Mouse (Mus musculus): ENCODE measurements around the gene Crk.

Gene Crk

DNA sequence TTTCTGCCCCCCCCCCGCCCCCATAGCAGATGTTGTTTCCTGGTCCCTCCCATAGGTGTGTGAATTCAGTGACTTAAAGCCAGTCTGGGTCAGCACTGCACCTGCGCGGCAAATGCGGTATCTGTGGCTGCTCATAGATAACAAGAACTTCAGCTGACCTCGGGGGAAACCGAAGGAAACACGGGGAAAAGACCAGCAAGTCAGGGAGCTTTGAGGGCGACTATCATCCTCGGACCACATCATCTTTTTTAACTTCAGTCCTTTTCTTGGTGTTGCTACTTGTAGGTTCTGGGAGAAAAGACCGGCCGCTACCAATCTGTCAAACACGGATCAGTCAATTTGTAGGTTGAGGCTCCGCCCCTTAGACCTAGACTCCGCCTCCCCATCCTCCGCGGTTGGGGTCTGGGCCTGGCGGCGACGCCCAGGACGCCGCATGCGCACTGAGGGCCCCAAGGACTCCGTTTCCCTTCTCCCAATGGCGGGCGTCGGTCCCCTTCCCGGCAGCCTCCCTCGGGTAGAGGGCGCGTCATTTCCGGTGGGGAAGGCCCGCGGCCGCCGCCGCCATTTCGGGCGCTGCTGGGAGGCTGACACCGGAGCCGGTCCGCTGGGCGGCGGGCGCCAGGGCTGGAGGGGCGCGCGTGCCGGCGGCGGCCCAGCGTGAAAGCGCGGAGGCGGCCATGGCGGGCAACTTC lies at the start of gene Crk:
Gene Crk, plus strand, starts transcription at position 513 of the 692 bp plus-strand sequence.
- peak; percentile 97 to 98 for DNase-seq (ENCODE audit: low spot score in 2 of 2)

DNA sequence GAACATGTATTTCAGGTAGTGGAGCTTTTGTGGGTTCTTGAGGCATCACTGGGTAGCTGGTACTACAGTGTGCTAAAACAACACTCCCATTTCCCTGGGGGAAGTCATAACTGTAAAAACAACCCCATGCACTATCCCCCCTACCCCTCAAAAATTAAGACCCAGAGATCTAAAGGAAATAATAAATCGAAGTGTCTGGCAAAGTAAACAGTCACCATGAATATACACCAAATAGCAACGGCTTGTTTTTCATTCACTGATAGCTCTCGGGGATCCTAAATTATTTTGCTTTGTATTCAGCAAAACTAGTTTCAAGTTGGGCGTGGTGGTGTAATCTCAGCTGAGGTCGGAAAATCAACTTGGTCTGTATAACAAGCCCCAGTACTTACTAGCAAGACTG lies 49.0 kb upstream of the Crk start:
- no peak for DNase-seq (ENCODE audit: low spot score in 2 of 2)

DNA sequence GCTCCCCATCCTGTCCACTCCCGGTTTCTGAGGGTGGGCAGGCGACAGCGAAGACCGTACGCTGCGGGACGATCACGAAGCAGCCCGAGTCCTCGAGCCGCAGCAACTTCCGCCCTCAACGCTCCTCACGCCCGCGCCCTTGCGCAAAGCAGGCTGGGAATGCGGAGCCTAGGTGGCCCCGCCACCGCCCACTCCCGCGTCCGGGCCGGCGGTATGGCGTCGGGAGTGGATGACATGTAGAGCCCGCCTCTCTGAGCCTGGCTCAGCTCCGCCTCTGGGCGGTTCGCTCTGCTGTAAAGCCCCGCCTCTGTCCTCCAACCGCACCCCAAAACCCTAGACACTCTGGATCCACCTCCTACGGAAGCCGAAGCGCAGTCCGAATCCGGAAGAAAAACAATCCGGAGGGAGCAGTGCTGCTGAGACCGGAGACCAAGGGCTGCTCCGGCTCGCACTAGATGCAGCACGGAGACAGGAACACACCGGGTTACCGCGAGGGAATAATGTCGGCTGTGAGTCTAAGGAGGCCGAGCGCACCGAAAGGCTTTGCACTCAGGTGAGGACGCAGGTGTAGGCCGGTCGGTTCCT lies 48.3 kb upstream of the Crk start, which contains the start of gene Inpp5k:
Gene Inpp5k, plus strand, starts transcription at position 344 of the 585 bp plus-strand sequence.
- DNase-seq (ENCODE audit: low spot score in 2 of 2): peak; percentile 93 to 96

DNA sequence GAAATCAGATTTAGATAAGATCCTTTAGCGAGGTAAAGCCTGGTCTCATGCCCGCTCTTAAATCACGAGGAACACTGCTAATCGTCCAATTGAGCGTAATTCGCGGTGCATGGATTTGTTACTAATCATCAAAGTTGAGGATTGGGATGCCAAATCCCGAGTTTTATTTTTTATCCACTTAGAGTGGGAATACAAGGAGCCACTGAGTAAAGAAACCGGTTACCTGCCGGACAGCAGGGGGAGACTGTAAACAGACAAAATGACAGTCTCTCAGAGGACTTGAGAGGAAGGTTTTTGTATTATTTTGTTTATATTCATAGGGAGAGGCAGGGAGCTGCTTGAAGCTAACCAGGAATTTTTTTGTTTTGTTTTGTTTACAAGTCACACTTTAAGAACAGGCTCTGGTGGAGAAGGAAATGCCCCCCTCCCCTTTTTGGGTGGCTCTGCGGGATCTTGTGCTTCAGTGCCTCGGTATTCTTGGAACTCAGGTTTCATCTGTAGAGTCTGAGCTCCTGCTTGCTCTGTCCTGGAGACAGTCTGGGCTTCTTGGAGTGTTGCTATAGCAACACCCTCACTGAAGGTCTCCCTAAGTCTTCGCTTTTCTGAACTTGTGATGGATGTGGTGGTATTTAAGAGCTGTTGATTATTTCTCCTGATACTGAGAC lies 47.4 kb upstream of the Crk start:
- DNase-seq (ENCODE audit: low spot score in 2 of 2): no peak

DNA sequence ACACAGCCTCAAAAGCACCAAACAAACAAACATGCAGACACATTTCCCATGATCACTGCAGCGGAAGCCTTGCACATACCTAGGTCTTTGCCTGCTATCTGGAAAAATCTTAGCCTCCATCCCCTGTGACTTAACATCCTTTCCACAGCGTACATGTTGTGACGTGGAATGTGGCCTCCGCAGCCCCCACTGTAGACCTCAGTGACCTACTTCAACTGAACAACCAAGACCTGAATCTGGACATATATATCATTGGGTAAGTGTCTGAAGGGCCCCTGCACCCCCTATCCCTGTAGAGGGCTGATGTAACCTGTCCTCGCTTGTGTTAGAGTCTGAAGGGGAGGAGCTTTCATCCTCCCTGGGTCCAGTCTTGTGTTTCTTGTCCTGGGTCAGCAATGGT lies 46.1 kb upstream of the Crk start:
- no peak for DNase-seq (ENCODE audit: low spot score in 2 of 2)

DNA sequence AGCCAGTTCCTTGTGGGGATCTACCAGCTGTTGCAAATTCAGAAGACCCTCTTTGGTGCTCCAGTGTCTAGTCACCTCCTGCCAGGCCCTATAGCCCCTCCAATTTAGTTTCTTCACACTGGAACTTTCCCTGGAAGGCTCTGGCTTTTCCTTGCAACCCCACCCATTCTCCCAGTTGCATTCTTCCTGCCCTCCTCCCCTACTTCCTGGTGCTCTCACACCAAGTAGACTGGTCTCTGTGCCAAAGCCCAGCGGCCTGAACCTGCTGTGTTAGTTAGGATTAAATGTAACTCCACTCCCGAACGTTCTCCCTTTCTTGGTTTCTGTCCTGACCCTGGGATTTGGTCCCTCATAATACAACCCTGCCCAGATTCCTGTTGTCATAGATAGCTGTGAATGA lies 44.3 kb upstream of the Crk start:
- no peak for DNase-seq (ENCODE audit: low spot score in 2 of 2)

DNA sequence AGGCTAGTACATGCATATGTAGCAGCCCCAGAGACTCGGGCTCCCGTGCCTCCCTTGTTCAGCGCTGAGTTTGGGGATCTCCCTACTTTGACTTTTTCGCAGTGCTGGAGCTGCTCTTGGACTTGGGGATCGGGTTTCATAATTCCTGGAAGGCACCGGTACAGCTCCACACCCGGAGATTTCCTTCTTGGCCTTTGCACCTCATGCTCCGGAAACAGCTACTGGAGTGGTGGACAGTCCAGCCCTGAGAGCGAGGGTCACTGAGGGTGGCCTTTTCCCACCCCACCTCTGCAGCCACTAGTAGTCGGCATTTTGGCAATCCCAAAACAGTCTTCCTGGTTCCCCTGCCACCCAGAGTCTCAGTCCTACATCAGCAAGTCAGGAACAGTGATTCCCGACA lies 43.7 kb upstream of the Crk start:
- no peak for DNase-seq (ENCODE audit: low spot score in 2 of 2)

DNA sequence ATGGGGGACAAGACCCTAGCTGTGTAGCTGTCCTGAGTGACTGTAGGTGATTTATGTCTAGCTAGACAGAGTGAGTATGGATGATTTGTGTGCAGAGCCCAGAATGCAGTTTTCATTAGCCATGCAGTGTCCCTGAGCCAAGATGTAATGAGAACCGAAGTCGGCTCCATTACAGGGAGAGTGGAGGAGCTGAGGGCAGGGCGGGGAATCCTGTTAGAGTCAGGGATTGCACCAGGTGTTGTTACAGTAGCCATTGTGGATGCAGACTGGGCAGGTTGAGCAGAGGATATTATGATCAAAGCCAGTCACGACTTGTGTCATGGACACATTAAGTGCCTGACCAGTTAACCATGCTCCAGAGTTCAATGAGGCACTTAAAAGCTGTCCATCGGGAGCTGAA lies 35.7 kb upstream of the Crk start:
- no peak for DNase-seq (ENCODE audit: low spot score in 2 of 2)

DNA sequence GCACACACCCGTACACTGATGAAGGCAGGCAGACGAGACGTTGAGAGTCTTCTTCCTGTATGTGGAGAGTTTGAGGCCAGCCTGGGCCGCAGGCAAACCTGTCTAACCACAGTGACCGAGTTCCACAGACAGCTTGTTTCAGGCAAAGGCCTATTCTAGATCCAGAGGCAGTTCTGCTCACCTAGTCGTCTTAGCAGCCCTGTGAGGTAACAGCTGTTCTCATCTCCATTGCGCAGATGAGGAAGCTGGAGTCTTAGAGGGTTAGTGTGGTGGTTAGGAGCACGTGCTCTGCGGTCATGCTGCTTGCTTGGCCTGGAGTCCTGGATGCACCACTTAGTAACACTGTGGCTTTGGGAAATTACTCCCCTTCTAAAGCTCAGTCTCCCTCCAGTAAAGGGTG lies 34.4 kb upstream of the Crk start:
- no peak for DNase-seq (ENCODE audit: low spot score in 2 of 2)

DNA sequence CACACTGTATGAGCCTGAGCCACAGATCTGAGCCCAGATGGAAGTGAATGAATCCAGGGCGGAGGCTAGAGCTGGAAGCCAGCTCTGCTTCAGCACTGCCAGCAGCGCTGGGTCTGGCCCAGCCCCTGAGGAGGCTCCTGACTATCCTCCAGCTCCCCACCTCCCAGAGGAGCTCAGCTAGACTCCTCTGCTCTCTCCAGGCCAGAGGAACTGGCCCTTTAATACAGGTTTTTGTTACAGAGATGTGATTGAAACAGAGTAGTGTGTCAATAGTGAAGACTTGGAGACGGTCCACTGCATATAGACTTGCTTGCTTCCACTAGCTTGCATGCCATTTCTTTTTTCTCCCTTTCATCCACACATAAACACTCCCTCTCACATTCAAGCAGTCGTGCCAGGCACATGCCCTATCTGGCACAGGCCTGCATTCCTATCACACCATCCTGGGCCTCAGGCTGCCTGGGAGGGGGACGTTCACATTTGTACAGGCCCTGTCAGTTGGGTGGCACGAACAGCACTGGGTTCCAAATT lies 31.3 kb upstream of the Crk start:
- DNase-seq (ENCODE audit: low spot score in 2 of 2): peak; percentile 26 to 64

DNA sequence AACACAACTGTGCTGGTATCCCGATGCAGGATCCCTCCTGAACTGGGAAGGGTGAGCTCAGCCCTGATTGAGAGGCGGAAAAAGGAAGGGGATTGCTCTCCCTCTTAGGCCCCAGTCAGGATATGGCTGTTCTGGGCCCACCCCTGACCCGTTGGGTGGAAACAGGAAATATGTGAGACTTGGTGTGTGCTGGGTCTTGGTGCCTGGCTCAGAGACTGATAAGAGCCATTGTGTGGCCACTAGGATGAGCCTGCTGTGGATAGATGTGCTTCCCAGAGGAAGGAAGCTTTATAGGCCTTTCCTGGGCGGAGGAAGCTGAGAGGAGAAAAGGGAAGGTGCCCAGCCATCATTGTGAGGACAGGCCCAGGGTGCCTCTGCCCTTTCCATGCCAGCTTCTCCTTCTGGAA lies 29.9 kb upstream of the Crk start:
- DNase-seq (ENCODE audit: low spot score in 2 of 2): no peak

DNA sequence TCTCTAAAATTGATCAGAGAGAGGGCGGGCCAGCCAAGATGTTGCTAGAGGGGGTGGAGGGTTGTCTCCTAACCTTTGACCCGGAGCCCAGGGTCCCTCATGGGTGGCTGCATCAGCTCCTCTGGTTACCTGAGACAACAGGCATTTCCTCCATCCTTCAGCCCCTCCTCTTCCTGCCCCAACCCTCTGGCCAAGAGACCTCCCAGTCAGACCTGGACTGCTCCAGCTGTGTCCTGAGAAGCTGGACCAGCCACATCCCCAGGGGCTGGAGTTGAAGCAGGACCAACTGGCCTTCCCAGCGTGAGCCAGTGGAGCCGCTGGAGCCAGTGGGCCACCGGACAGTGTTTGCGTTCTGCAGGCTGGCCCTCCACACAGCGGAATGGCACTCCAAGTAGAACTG lies 28.7 kb upstream of the Crk start, which contains the start of gene Myo1c:
Gene Myo1c, plus strand, starts transcription at position 194 of the 400 bp plus-strand sequence.
- DNase-seq (ENCODE audit: low spot score in 2 of 2): no peak

DNA sequence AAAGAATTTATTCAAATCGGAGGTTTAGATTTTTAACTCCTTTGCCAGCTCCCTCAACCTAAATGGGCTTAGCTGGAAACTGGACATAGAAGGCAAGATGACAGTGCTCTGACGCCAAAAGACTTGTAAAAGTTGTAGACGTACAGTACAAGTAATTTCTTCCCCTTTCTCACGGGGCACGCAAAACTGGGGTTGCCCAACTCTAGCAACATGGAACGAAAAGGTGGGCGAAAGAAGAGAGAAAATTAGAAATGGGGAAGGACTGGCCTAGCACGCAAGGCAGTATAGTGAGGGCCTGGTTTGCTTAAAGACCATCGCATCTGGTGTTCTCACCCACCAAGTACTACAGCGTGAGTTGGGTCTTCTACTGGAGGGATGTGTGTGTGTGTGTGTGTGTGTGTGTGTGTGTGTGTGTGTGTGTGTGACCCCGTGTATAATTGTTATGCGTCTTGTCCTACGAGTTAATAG lies 28.1 kb upstream of the Crk start:
- DNase-seq (ENCODE audit: low spot score in 2 of 2): no peak

DNA sequence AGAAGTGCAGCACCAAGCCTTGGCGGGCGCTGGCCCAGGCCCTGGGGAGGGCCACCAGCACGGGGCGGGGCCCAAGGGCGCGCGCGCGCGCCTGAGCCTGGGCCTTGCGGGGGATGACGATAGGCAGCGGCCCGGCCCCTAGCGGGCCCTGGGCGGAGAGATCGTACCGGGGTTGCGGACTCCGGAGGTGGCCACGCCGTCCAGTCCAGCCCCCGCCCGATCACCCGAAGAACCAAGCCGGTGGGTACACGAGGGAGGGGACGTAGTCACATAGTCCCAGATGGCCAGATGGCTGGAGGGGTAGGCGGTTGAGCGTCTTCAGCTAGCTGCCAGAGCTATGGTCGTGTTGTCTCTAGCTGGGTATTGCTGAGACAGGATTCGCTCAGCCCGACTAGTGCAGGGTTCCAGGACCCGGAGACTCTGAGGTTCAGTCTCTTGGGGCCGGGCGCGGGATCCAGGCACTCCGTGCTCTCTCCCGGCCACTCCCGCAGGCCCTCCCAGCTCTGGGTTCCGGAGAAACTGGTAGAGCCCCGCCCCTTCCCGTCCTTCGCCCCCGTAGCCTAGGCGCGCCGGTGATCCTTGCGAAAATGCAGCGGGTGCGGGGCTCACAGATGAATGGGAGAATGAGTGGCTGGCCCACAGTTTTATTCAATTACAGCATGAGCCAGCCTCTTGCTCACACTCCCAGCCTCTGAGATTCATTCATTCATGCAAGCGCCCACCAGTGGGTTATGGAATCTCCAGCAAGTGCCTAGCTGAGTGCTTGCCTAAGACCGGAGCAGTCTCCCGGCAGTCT lies 27.4 kb upstream of the Crk start:
- DNase-seq (ENCODE audit: low spot score in 2 of 2): peak; percentile 75 to 77

DNA sequence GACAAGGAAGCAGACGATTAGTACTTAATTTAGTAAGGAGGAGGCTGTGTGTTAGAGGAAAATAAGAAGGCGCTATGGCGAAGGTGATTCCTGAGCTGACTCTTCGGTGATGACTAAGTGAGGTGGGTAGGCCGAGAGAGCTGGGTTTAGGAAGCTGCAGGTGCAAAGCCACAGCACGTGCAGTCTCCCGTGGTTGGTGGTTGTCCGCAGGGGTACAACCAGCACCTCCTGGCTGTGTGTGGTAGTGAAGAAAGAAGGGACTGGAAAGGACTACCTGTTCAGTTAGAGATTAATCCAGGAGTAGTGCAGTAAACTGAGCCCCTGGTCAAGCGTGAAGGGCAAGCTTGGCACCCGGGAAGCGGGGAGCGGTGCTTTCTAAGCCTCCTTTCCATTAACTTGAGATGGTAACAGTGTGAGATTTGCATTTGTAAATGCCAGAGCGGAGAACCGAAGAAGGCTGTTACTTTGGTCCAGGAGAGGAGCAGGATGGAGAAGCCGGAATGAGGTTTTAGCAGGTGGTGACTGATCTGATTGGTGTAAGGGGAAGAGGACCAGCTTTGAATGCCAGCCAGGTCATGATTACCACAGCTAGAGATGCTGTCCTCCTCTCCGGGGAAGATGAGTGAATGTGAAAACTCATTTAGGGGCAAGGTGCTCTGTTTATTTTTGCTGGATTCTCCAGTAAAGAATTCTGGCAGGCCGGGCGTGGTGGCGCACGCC lies 26.7 kb upstream of the Crk start:
- DNase-seq (ENCODE audit: low spot score in 2 of 2): peak; percentile 24 to 45

DNA sequence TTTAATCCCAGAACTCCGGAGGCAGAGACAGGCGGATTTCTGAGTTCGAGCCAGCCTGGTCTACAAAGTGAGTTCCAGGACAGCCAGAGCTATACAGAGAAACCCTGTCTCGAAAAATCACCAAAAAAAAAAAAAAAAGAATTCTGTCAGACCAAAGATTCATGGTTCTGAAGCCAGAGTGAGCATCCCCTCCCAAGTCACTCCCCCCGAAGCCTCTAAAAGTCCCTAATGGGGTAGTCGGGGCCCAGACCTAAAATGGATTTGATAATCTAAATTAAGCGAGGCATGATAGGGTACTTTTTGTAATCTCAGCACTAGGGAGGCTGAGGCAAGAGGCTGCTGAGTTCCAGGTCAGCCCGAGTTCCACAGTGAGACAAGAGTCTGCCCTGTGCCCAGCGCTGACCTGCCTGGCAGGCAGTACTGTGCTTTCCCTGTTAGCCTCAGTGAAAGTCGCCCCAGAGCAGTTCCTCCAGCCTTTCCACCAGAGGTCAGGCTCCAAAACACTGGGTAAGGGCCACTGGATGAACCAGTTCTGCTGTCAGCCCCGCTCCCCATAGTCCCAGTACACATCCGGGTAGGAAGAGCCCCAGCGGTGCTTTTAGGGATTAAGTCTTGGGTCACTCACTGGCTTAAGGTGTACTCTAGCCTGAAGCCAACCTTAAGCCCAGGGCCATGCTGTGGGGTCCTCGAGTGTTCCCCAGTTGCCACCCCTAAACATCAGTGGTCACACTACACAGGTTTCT lies 25.9 kb upstream of the Crk start:
- DNase-seq (ENCODE audit: low spot score in 2 of 2): peak; percentile 40 to 43

DNA sequence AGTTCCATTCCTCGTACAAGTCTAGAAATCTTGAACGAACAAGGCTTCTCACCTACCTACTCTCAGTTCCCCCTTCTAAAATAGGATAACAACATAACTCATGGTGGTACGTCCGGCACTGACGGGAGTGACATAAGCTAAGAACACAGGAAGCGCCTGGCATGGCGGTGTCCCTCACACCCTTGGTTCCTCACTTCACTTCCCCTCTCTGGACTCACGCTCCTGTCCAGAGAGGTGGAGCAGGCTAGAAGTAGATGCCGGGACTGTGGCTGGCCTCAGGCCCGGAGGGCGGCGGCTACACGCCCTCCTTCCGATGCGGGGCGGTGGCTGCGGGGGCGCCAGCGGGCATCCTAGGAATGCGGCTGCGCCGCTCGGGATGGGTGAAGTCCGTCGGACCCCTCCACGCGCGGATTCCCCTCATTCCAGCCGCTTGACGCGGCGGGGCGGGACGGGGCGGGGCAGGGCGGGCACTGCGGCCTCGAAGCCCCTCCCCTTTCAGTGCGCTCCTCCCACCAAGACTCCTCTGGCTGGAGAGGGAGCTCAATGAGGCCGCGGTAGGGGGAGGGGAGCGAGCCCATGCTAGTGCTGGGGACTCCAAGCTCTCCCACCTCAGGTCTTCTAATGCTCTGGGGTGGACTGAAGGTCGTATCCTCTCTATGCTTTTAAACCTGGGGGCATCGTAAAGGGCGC lies 25.1 kb upstream of the Crk start:
- peak; percentile 80 to 88 for DNase-seq (ENCODE audit: low spot score in 2 of 2)

DNA sequence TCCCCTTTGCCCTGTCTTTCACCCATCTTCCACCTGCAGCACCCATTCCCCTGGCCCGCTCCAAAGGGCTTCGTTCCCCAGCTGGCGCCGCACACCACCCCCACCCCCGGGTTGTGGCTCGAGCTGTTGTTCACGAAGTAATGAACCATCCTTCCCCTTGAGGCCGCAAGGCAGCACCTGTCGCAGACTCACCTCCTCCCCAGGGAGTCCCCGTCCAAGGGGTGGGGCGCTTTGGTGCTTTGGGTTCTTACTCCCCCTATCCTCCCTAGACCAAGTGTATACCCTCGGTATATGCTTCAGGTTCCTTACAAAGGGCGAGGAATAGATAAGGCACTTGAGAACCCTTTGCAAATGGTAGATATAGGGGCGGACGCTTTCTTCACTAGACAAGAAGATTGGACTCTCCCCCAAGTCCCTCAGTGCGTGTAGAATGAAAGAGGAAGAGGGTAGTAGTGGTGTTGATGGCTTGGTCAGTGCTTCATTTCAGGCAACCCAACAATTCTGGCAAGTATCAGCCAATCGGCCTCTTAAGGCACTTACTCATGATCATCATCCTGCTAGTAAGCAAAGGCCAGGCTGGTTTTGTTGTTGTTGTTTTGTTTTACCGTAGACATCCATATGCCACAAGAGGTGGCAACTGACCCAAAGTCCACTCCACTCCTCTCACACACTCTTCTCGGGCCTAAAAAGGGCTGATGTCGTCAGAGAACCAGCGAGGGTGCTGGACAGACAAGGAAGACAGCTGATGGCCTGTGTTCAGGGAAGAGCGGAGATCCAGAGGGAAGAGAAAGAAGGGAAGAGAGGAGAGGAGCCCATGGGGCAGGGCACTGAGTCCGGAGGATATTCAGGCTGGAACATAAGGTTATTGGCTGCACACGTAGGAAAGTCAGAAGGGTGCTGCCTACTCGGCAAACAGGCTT lies 24.3 kb upstream of the Crk start:
- peak in 1 of 2 experiments; percentile 18 for DNase-seq (ENCODE audit: low spot score in 2 of 2)
